ENCODE assay signal across 15 mouse cellular contexts in the genomic region with DNA sequence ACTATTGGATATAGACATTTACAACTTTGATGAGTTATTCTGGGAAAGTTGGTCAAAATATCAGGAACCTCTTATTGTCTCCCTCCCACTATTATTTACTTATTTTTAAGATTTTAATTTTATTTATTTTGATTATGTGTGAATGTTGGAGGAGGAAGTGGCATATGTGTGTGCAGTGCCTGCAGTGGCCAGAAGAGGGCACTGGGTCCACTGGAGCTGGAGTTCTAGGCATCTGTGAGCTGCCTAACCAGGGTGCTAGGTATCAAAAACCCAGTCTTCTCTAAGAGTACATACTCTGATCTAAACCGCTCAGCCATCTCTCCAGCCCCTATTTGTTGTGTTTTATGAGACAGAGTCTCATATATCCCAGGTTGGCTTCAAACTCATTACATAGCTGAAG. TPM values are rescaled to one million over a fixed set of nuclear protein-coding genes. Genes with fewer than 3 reads are reported as not detected.
DNase-seq lines count a peak whose midpoint lies in the region; ATAC-seq and TF ChIP-seq lines count a peak whose summit lies in the region.
"Had no signal": no experiment of that assay in that cellular context is flagged by ENCODE, and none has a peak within 500 bp of the region (broad histone marks: within the 10 kb centered on the region; RNA-seq: fewer than 3 reads in every experiment).

No protein-coding gene starts in this region.

- H3K4me1 ChIP-seq in cortical plate, adult 2 months (ENCODE audit: control insufficient read depth, insufficient read depth, low read length) = no peaks in the 10 kb centered on the region; the same call in 1 of the 2 replicates
- H3K4me1 ChIP-seq in forebrain, embryonic 15.5 days = peaks cover 13% of the 10 kb centered on the region

- WGBS in forebrain, embryonic 15.5 days = 100% methylated on average over 1 of the region's 1 CpGs

- H3K27ac ChIP-seq in cortical plate, adult 2 months (ENCODE audit: insufficient read depth, low read length) = no peak overlapping the region
- H3K27ac ChIP-seq in forebrain, embryonic 15.5 days (replicated peaks) = no peak overlapping the region

- TF ChIP-seq CTCF in cortical plate, adult 2 months (IDR thresholded peaks at IDR 0.05; ENCODE audit: extremely low read depth, insufficient read depth, low read length) = peak; percentile 28

- no peak for TF ChIP-seq POLR2A in cortical plate, adult 2 months (IDR thresholded peaks at IDR 0.05; ENCODE audit: extremely low read depth, insufficient read depth, low read length)

- H3K9ac ChIP-seq in forebrain, embryonic 15.5 days (replicated peaks) = no peak overlapping the region
- H3K9ac ChIP-seq: embryonic facial prominence, embryonic 15.5 days had no signal

- no peak overlapping the region for H3K4me3 ChIP-seq in cortical plate, adult 2 months (ENCODE audit: insufficient read depth, low read length)
- H3K4me3 ChIP-seq in forebrain, embryonic 15.5 days = no peak overlapping the region
- H3K4me3 ChIP-seq: embryonic facial prominence, embryonic 15.5 days had no signal

- ATAC-seq in forebrain, embryonic 15.5 days (replicated peaks) = no peak

- peak; percentile 32 for DNase-seq in kidney, postnatal 10 days
- no peak for DNase-seq in kidney, adult 8-10 months
- peak; percentile 40 for DNase-seq in thymus, postnatal 25 days
- DNase-seq in thymus, adult 18-20 months = no peak
- DNase-seq in right cerebral cortex, postnatal 4 days = no peak
- no peak for DNase-seq in urinary bladder, postnatal 36 days (ENCODE audit: low spot score in 2 of 2)
- DNase-seq: cerebellum, adult 18-20 months; gastrocnemius, postnatal 10 days; midbrain, embryonic 14.5 days had no signal

- no peaks in the 10 kb centered on the region for H3K27me3 ChIP-seq in forebrain, embryonic 15.5 days

- no peaks in the 10 kb centered on the region for H3K36me3 ChIP-seq in forebrain, embryonic 15.5 days
- H3K36me3 ChIP-seq: embryonic facial prominence, embryonic 15.5 days had no signal

- H3K9me3 ChIP-seq in forebrain, embryonic 15.5 days = no peaks in the 10 kb centered on the region
- H3K9me3 ChIP-seq: embryonic facial prominence, embryonic 15.5 days had no signal

- H3K4me2 ChIP-seq in forebrain, embryonic 15.5 days (replicated peaks) = no peak overlapping the region

RNA-seq across cellular contexts. Expression of a gene that starts 3.1 kb away (rescaled TPM):
- polyA plus RNA-seq in cortical plate, adult 2 months (2012; rRNA removed) = 29.4 and 31.2 TPM in 2 replicates
- 24.0 and 24.5 TPM in 2 replicates for polyA plus RNA-seq in forebrain, embryonic 15.5 days (2015; fragmentation: Nextera tagmentation; extraction: Ambion mirVana)

RNA-seq across cellular contexts. Expression of a gene that starts 15.7 kb away (rescaled TPM):
- polyA plus RNA-seq in cortical plate, adult 2 months (2012; rRNA removed) = 2.0 and 2.4 TPM in 2 replicates
- polyA plus RNA-seq in forebrain, embryonic 15.5 days (2015; fragmentation: Nextera tagmentation; extraction: Ambion mirVana) = 1.0 and 1.9 TPM in 2 replicates

RNA-seq across cellular contexts. Expression of a gene that starts 18.0 kb away (rescaled TPM):
- polyA plus RNA-seq in cortical plate, adult 2 months (2012; rRNA removed) = 60.7 and 62.5 TPM in 2 replicates
- polyA plus RNA-seq in forebrain, embryonic 15.5 days (2015; fragmentation: Nextera tagmentation; extraction: Ambion mirVana) = 115 and 125 TPM in 2 replicates

RNA-seq across cellular contexts. Expression of a gene that starts 37.2 kb away (rescaled TPM):
- polyA plus RNA-seq in cortical plate, adult 2 months (2012; rRNA removed) = not detected in 2 replicates
- polyA plus RNA-seq in forebrain, embryonic 15.5 days (2015; fragmentation: Nextera tagmentation; extraction: Ambion mirVana) = not detected in 2 replicates
- polyA plus RNA-seq: embryonic facial prominence, embryonic 15.5 days; large intestine, adult 2 months; limb, embryonic 14.5 days; midbrain, embryonic 14.5 days; stomach, embryonic 16.5 days had no signal

RNA-seq across cellular contexts. Expression of a gene that starts 44.5 kb away (rescaled TPM):
- polyA plus RNA-seq in cortical plate, adult 2 months (2012; rRNA removed) = 459 and 489 TPM in 2 replicates
- 79.1 and 83.4 TPM in 2 replicates for polyA plus RNA-seq in forebrain, embryonic 15.5 days (2015; fragmentation: Nextera tagmentation; extraction: Ambion mirVana)

Comparison
In these comparisons a context has a peak if more than half of its experiments do, and no peak if none do; other contexts are left out.
1. DNase-seq: peak in kidney, postnatal 10 days (single experiment) and thymus, postnatal 25 days (single experiment); none in kidney, adult 8-10 months (0 of 2), thymus, adult 18-20 months (0 of 2), right cerebral cortex, postnatal 4 days (single experiment) and urinary bladder, postnatal 36 days (0 of 2).